Mouse (Mus musculus): Measurements from ENCODE around the gene H2-Eb1. TPM values are rescaled to one million over a fixed set of nuclear protein-coding genes. Genes with fewer than 3 reads are reported as not detected.

H2-Eb1 gene
- polyA plus RNA-seq (2015; fragmentation: Nextera tagmentation; extraction: Ambion mirVana) = 2.4 and 3.1 TPM in 2 replicates

- H3K9ac ChIP-seq = no peak within 1 kb of the TSS
- H3K27ac ChIP-seq (replicated peaks) = no peak within 1 kb of the TSS
- peaks cover 5% of the 10 kb centered on the region; the same call in 1 of the 2 replicates for H3K4me1 ChIP-seq
- no peak within 1 kb of the TSS for H3K4me3 ChIP-seq
- no peak for ATAC-seq (ENCODE audit: extremely low read depth, insufficient number of reproducible peaks, low FRiP score, low TSS enrichment)
- peaks cover 9% of the 10 kb centered on the region; the same call in 1 of the 2 replicates for H3K27me3 ChIP-seq (replicated peaks)
- no peaks in the 10 kb centered on the region for H3K36me3 ChIP-seq
- H3K4me2 ChIP-seq = no peak within 1 kb of the TSS
- no peaks in the 10 kb centered on the region for H3K9me3 ChIP-seq
Measured at GRCm38 (mm10) chr17:34305380-34306030, at the start of gene H2-Eb1. Gene H2-Eb1 (plus strand): TSS chr17:34305867.

GRCm38 (mm10) chr17:34256501-34256900, 49.2 kb upstream of the H2-Eb1 start:
- H3K4me2 ChIP-seq = no peak overlapping the region
- WGBS = 71% methylated on average over 5 of the region's 5 CpGs
- ATAC-seq (ENCODE audit: extremely low read depth, insufficient number of reproducible peaks, low FRiP score, low TSS enrichment) = no peak

GRCm38 (mm10) chr17:34257594-34258375, 47.9 kb upstream of the H2-Eb1 start, which contains the start of gene H2-Ab1:
Gene H2-Ab1 (plus strand): TSS chr17:34257689.
- peaks cover 45% of the 10 kb centered on the region for H3K27me3 ChIP-seq (replicated peaks)
- no peak within 1 kb of the TSS for H3K4me2 ChIP-seq
- H3K9me3 ChIP-seq = no peaks in the 10 kb centered on the region
- no peak for ATAC-seq (ENCODE audit: extremely low read depth, insufficient number of reproducible peaks, low FRiP score, low TSS enrichment)
- no peaks in the 10 kb centered on the region for H3K4me1 ChIP-seq
- H3K36me3 ChIP-seq = no peaks in the 10 kb centered on the region
- no peak within 1 kb of the TSS for H3K4me3 ChIP-seq
- H3K27ac ChIP-seq (replicated peaks) = no peak within 1 kb of the TSS
- no peak within 1 kb of the TSS for H3K9ac ChIP-seq
- WGBS = 64% methylated on average over 11 of the region's 11 CpGs

More at GRCm38 (mm10) chr17:34256501-34256900, 49.2 kb upstream of the H2-Eb1 start:
- Histone ChIP-seq H3K27me3 (replicated peaks) (peaks cover 33% of the 10 kb centered on the region), H3K4me1 (no peaks in the 10 kb centered on the region), H3K4me3 (no peak overlapping the region), H3K27ac (replicated peaks) (no peak overlapping the region), H3K9me3 (no peaks in the 10 kb centered on the region), H3K36me3 (no peaks in the 10 kb centered on the region), H3K9ac (no peak overlapping the region)

GRCm38 (mm10) chr17:34260551-34260950, 45.1 kb upstream of the H2-Eb1 start:
- Histone ChIP-seq H3K9ac (no peak overlapping the region), H3K4me2 (no peak overlapping the region), H3K9me3 (no peaks in the 10 kb centered on the region), H3K36me3 (no peaks in the 10 kb centered on the region), H3K4me1 (peaks cover 13% of the 10 kb centered on the region; the same call in 1 of the 2 replicates), H3K27ac (replicated peaks) (no peak overlapping the region), H3K27me3 (replicated peaks) (peaks cover 67% of the 10 kb centered on the region), H3K4me3 (no peak overlapping the region)
- 59% methylated on average over 5 of the region's 5 CpGs for WGBS
- ATAC-seq (ENCODE audit: extremely low read depth, insufficient number of reproducible peaks, low FRiP score, low TSS enrichment) = no peak

GRCm38 (mm10) chr17:34261502-34261901, 44.2 kb upstream of the H2-Eb1 start:
- H3K9me3 ChIP-seq = no peaks in the 10 kb centered on the region
- peak; percentile 66; the same call in 1 of the 2 replicates for ATAC-seq (ENCODE audit: extremely low read depth, insufficient number of reproducible peaks, low FRiP score, low TSS enrichment)
- H3K4me3 ChIP-seq = no peak overlapping the region

GRCm38 (mm10) chr17:34263068-34263467, 42.6 kb upstream of the H2-Eb1 start:
- Histone ChIP-seq H3K4me2 (peak overlapping the region; percentile 92), H3K27ac (replicated peaks) (no peak overlapping the region), H3K27me3 (replicated peaks) (peaks cover 69% of the 10 kb centered on the region), H3K4me3 (peak overlapping the region; percentile 61), H3K9ac (peak overlapping the region; percentile 63), H3K4me1 (peaks cover 13% of the 10 kb centered on the region; the same call in 1 of the 2 replicates), H3K36me3 (no peaks in the 10 kb centered on the region), H3K9me3 (no peaks in the 10 kb centered on the region)
- ATAC-seq (ENCODE audit: extremely low read depth, insufficient number of reproducible peaks, low FRiP score, low TSS enrichment) = peak; percentile 37; the same call in 1 of the 2 replicates
- 2% methylated on average over 8 of the region's 8 CpGs for WGBS

More at GRCm38 (mm10) chr17:34261502-34261901, 44.2 kb upstream of the H2-Eb1 start:
- Histone ChIP-seq H3K27ac (replicated peaks) (no peak overlapping the region), H3K36me3 (no peaks in the 10 kb centered on the region), H3K27me3 (replicated peaks) (peaks cover 67% of the 10 kb centered on the region), H3K9ac (no peak overlapping the region), H3K4me2 (no peak overlapping the region), H3K4me1 (peaks cover 13% of the 10 kb centered on the region; the same call in 1 of the 2 replicates)
- 24% methylated on average over 4 of the region's 4 CpGs for WGBS

GRCm38 (mm10) chr17:34263811-34264371, 41.8 kb upstream of the H2-Eb1 start:
- 5% methylated on average over 14 of the region's 14 CpGs for WGBS
- peak overlapping the region; percentile 77; the same call in 1 of the 2 replicates for H3K9ac ChIP-seq
- no peak for ATAC-seq (ENCODE audit: extremely low read depth, insufficient number of reproducible peaks, low FRiP score, low TSS enrichment)
- peaks cover 13% of the 10 kb centered on the region; the same call in 1 of the 2 replicates for H3K4me1 ChIP-seq
- H3K4me3 ChIP-seq = peak overlapping the region; percentile 61
- no peaks in the 10 kb centered on the region for H3K9me3 ChIP-seq
- peak overlapping the region; percentile 92 for H3K4me2 ChIP-seq
- H3K27me3 ChIP-seq (replicated peaks) = peaks cover 61% of the 10 kb centered on the region
- H3K27ac ChIP-seq (replicated peaks) = no peak overlapping the region
- no peaks in the 10 kb centered on the region for H3K36me3 ChIP-seq

- no peaks in the 10 kb centered on the region for H3K36me3 ChIP-seq
- H3K4me2 ChIP-seq = peak overlapping the region; percentile 92
- no peak overlapping the region for H3K27ac ChIP-seq (replicated peaks)
- no peak for ATAC-seq (ENCODE audit: extremely low read depth, insufficient number of reproducible peaks, low FRiP score, low TSS enrichment)
- WGBS = 1% methylated on average over 93 of the region's 93 CpGs
- H3K9me3 ChIP-seq = no peaks in the 10 kb centered on the region
- H3K4me3 ChIP-seq = peak overlapping the region; percentile 61
- H3K27me3 ChIP-seq (replicated peaks) = peaks cover 54% of the 10 kb centered on the region
- H3K4me1 ChIP-seq = peaks cover 13% of the 10 kb centered on the region; the same call in 1 of the 2 replicates
- peak overlapping the region; percentile 77 for H3K9ac ChIP-seq
Measured at GRCm38 (mm10) chr17:34264452-34265351, 41.0 kb upstream of the H2-Eb1 start.

- Histone ChIP-seq H3K4me1 (peaks cover 13% of the 10 kb centered on the region; the same call in 1 of the 2 replicates), H3K36me3 (no peaks in the 10 kb centered on the region), H3K9ac (no peak overlapping the region), H3K4me3 (no peak overlapping the region), H3K9me3 (no peaks in the 10 kb centered on the region), H3K27ac (replicated peaks) (no peak overlapping the region), H3K4me2 (no peak overlapping the region), H3K27me3 (replicated peaks) (peaks cover 48% of the 10 kb centered on the region)
- no peak for ATAC-seq (ENCODE audit: extremely low read depth, insufficient number of reproducible peaks, low FRiP score, low TSS enrichment)
- 50% methylated on average over 2 of the region's 2 CpGs for WGBS
Measured at GRCm38 (mm10) chr17:34268262-34268661, 37.4 kb upstream of the H2-Eb1 start.

GRCm38 (mm10) chr17:34268748-34269147, 36.9 kb upstream of the H2-Eb1 start:
- no peak for ATAC-seq (ENCODE audit: extremely low read depth, insufficient number of reproducible peaks, low FRiP score, low TSS enrichment)
- Histone ChIP-seq H3K4me2 (no peak overlapping the region), H3K4me3 (no peak overlapping the region), H3K36me3 (no peaks in the 10 kb centered on the region), H3K4me1 (peaks cover 11% of the 10 kb centered on the region; the same call in 1 of the 2 replicates), H3K27ac (replicated peaks) (no peak overlapping the region), H3K27me3 (replicated peaks) (peaks cover 44% of the 10 kb centered on the region), H3K9ac (no peak overlapping the region), H3K9me3 (no peaks in the 10 kb centered on the region)
- WGBS = 72% methylated on average over 2 of the region's 2 CpGs

Measured in heart, embryonic 13.5 days (tissue).